Mouse (Mus musculus): ENCODE measurements around the gene Gclm.

DNA sequence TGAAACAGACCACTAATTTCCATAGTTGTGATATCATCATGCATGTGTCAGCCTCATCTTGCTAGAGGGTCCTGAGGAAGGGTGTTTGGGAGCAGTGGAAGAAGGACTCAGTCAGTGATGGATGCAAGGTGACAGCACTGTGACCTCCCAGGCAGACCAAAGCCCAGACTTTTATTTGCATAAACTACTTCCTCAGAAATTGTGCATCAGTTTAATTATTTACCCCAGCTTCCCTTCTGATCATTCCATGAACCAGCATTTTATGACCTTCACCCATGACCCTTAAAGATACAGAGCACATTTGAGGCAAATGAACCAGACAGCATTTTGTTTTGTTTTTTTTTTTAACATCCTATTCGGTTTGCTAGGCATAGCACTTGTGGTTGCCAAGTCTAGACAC, 9.6 kb upstream of the Gclm start:
- no peak for TF ChIP-seq CTCF (IDR thresholded peaks at IDR 0.05; ENCODE audit: low read depth)
- no peak for TF ChIP-seq EP300 (IDR thresholded peaks at IDR 0.05; ENCODE audit: low read depth)

All from heart, postnatal 0 days (tissue).